Mouse (Mus musculus): ENCODE data around the gene Engase. TPM values are rescaled to one million over a fixed set of nuclear protein-coding genes. Genes with fewer than 3 reads are reported as not detected.
A peak's percentile ranks its signal among the peaks of the same experiment; 100 is the strongest.

Gene Engase
- polyA plus RNA-seq, 1 experiment from 2014 or later: 4.8 TPM

DNA sequence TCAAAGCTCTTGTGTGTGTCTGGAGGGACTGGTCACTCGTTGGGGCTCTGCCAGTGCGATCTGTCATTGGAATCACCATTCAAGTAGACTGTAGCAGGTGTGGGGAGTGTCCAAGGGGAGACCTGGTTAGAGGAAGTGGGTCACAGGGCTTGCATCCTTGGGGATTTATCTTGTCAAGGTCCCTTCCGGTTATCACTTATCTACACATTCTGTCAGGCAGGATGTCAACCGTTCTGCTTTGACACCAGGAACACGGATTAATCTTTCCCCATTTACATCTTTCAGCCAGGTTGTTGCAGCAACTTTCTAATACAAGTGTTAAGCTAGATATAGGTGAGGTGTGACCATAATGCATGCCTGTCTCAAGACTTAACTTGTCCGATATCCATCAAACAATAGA is 20.8 kb upstream of the Engase start:
- WGBS: 61% methylated on average over 6 of the region's 6 CpGs
- H3K4me2 ChIP-seq (ENCODE audit: low read length): no peak overlapping the region
- H3K4me1 ChIP-seq (ENCODE audit: control insufficient read depth in 2 of 2, insufficient read depth in 2 of 2, low read length in 2 of 2): peaks cover 3 to 10% of the 10 kb centered on the region in 2 experiments; a peak in 2 of 4 replicates
- H3K4me3 ChIP-seq (ENCODE audit: control insufficient read depth in 1 of 2, insufficient read depth in 1 of 2, low read depth in 1 of 2, low read length in 2 of 2): no peak overlapping the region
- no peaks in the 10 kb centered on the region for H3K27me3 ChIP-seq (ENCODE audit: control insufficient read depth, insufficient read depth, low read length)
- no peak overlapping the region for H3K9ac ChIP-seq (ENCODE audit: low read length)
- H3K27ac ChIP-seq (replicated peaks in 1 of 2; ENCODE audit: control insufficient read depth in 1 of 2, insufficient read depth in 1 of 2, low read depth in 2 of 2, low read length in 2 of 2): no peak overlapping the region
- ATAC-seq (ENCODE audit: insufficient number of reproducible peaks, insufficient read depth, low FRiP score, low read depth): no peak
- H3K36me3 ChIP-seq (ENCODE audit: control insufficient read depth, insufficient read depth, low read length): no peaks in the 10 kb centered on the region
- peaks cover 5% of the 10 kb centered on the region; the same call in 1 of the 2 replicates for H3K9me3 ChIP-seq (ENCODE audit: control insufficient read depth, low read length)

DNA sequence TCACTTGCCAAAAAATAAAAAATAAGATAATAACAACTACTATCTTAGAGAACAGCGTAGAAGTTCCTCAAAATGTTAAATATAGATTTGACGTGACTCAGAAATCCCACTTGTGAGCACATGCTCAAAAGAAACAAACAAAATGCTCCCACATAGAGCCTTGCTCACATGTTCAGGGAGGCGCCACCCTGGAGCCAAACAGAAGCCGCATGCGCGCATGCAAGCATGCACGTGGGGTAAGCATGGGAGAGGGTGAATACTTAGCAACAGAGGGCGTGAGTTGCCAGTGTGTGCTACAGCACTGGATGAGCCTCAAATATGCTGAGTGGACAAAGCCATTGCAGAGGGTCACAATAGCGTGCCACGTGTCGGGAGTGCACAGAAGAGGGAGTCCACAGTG is 19.7 kb upstream of the Engase start:
- Histone ChIP-seq H3K27me3 (ENCODE audit: control insufficient read depth, insufficient read depth, low read length) (no peaks in the 10 kb centered on the region), H3K36me3 (ENCODE audit: control insufficient read depth, insufficient read depth, low read length) (no peaks in the 10 kb centered on the region), H3K27ac (replicated peaks in 1 of 2; ENCODE audit: control insufficient read depth in 1 of 2, insufficient read depth in 1 of 2, low read depth in 2 of 2, low read length in 2 of 2) (no peak overlapping the region), H3K4me3 (ENCODE audit: control insufficient read depth in 1 of 2, insufficient read depth in 1 of 2, low read depth in 1 of 2, low read length in 2 of 2) (no peak overlapping the region), H3K4me1 (ENCODE audit: control insufficient read depth in 2 of 2, insufficient read depth in 2 of 2, low read length in 2 of 2) (peaks cover 3 to 10% of the 10 kb centered on the region in 2 experiments; a peak in 2 of 4 replicates), H3K9ac (ENCODE audit: low read length) (no peak overlapping the region), H3K9me3 (ENCODE audit: control insufficient read depth, low read length) (peaks cover 5% of the 10 kb centered on the region; the same call in 1 of the 2 replicates), H3K4me2 (ENCODE audit: low read length) (no peak overlapping the region)
- no peak for ATAC-seq (ENCODE audit: insufficient number of reproducible peaks, insufficient read depth, low FRiP score, low read depth)
- 73% methylated on average over 11 of the region's 11 CpGs for WGBS

DNA sequence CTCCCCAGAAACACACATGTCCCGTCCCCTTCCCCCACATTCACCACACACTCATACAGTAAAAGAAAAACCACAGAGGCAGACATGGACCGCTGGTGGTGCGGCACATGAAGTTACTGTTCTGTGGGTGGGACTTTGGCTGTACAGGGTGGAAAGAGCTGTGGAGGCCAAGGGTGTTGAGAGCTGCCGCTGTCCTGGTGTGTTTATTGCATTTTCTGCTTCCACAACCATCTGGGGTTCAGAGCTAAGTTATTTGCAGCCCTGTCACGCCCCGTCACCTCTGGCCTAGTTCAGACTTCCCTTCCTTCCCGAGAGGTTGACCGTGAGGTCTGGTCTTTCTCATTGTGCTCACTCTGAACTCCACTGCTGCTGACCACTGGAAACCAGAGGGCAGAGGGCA is 17.6 kb upstream of the Engase start:
- Histone ChIP-seq H3K4me3 (ENCODE audit: control insufficient read depth in 1 of 2, insufficient read depth in 1 of 2, low read depth in 1 of 2, low read length in 2 of 2) (no peak overlapping the region), H3K27me3 (ENCODE audit: control insufficient read depth, insufficient read depth, low read length) (no peaks in the 10 kb centered on the region), H3K9me3 (ENCODE audit: control insufficient read depth, low read length) (peaks cover 5% of the 10 kb centered on the region; the same call in 1 of the 2 replicates), H3K9ac (ENCODE audit: low read length) (no peak overlapping the region; the same call in 1 of the 2 replicates), H3K36me3 (ENCODE audit: control insufficient read depth, insufficient read depth, low read length) (no peaks in the 10 kb centered on the region), H3K4me1 (ENCODE audit: control insufficient read depth in 2 of 2, insufficient read depth in 2 of 2, low read length in 2 of 2) (peaks cover 3 to 10% of the 10 kb centered on the region in 2 experiments; a peak in 2 of 4 replicates), H3K4me2 (ENCODE audit: low read length) (peak overlapping the region; percentile 32), H3K27ac (replicated peaks in 1 of 2; ENCODE audit: control insufficient read depth in 1 of 2, insufficient read depth in 1 of 2, low read depth in 2 of 2, low read length in 2 of 2) (peak overlapping the region; percentile 33 to 39; a peak in 3 of 4 replicates)
- 0 out of 2 replicates have a peak, but pooled peaks have one; percentile 47 for ATAC-seq (ENCODE audit: insufficient number of reproducible peaks, insufficient read depth, low FRiP score, low read depth)
- WGBS: 17% methylated on average over 8 of the region's 8 CpGs

DNA sequence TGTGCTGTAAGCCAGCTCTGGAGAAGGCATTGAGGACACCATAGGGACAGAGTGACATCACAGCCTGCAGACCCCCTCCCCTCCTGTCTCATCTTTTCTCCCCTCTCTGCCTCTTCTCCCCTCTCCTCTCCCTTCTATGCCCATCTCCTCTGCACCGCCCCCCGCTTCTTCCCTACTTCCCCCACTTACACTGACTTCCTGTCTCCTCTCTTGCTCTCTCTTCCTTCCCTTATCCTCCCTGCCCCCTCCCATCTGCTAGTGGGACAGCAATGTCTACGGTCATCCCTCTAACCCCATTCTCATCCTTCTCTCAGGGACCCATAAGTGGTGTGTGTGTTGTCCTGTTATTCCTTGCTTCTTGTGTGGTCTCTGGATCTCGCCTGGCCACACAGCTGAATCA is 17.1 kb upstream of the Engase start:
- ATAC-seq (ENCODE audit: insufficient number of reproducible peaks, insufficient read depth, low FRiP score, low read depth): no peak
- Histone ChIP-seq H3K4me3 (ENCODE audit: control insufficient read depth in 1 of 2, insufficient read depth in 1 of 2, low read depth in 1 of 2, low read length in 2 of 2) (no peak overlapping the region), H3K27ac (replicated peaks in 1 of 2; ENCODE audit: control insufficient read depth in 1 of 2, insufficient read depth in 1 of 2, low read depth in 2 of 2, low read length in 2 of 2) (peak overlapping the region; percentile 33 to 39; a peak in 3 of 4 replicates), H3K9me3 (ENCODE audit: control insufficient read depth, low read length) (peaks cover 5% of the 10 kb centered on the region; the same call in 1 of the 2 replicates), H3K4me2 (ENCODE audit: low read length) (peak overlapping the region; percentile 32), H3K9ac (ENCODE audit: low read length) (no peak overlapping the region), H3K27me3 (ENCODE audit: control insufficient read depth, insufficient read depth, low read length) (no peaks in the 10 kb centered on the region), H3K36me3 (ENCODE audit: control insufficient read depth, insufficient read depth, low read length) (no peaks in the 10 kb centered on the region), H3K4me1 (ENCODE audit: control insufficient read depth in 2 of 2, insufficient read depth in 2 of 2, low read length in 2 of 2) (peaks cover 3 to 10% of the 10 kb centered on the region in 2 experiments; a peak in 2 of 4 replicates)
- WGBS: 57% methylated on average over 4 of the region's 4 CpGs

DNA sequence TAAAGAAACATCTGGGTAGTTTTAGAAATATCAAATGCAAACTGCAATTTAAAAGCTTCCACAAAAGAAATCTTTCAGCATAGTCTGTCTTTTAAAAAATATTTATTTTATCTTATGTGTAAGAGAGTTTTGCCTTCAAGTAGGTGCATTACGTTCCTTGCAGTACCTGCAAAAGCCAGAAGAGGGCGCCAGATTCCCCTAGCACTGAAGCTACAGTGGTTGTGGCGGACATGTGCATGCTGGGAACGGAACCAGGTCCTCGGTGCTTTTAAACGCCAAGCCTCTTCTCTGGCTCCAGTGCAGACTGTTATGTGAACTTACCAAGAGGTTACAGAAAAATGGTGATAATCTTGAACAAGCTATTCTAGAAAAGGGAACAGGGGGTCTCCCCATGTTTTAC is 16.3 kb upstream of the Engase start:
- Histone ChIP-seq H3K4me3 (ENCODE audit: control insufficient read depth in 1 of 2, insufficient read depth in 1 of 2, low read depth in 1 of 2, low read length in 2 of 2) (no peak overlapping the region), H3K9me3 (ENCODE audit: control insufficient read depth, low read length) (peaks cover 5% of the 10 kb centered on the region; the same call in 1 of the 2 replicates), H3K27ac (replicated peaks in 1 of 2; ENCODE audit: control insufficient read depth in 1 of 2, insufficient read depth in 1 of 2, low read depth in 2 of 2, low read length in 2 of 2) (no peak overlapping the region), H3K4me2 (ENCODE audit: low read length) (no peak overlapping the region), H3K36me3 (ENCODE audit: control insufficient read depth, insufficient read depth, low read length) (no peaks in the 10 kb centered on the region), H3K9ac (ENCODE audit: low read length) (no peak overlapping the region), H3K27me3 (ENCODE audit: control insufficient read depth, insufficient read depth, low read length) (no peaks in the 10 kb centered on the region), H3K4me1 (ENCODE audit: control insufficient read depth in 2 of 2, insufficient read depth in 2 of 2, low read length in 2 of 2) (peaks cover 3 to 10% of the 10 kb centered on the region in 2 experiments; a peak in 2 of 4 replicates)
- ATAC-seq (ENCODE audit: insufficient number of reproducible peaks, insufficient read depth, low FRiP score, low read depth): no peak
- 62% methylated on average over 6 of the region's 6 CpGs for WGBS

DNA sequence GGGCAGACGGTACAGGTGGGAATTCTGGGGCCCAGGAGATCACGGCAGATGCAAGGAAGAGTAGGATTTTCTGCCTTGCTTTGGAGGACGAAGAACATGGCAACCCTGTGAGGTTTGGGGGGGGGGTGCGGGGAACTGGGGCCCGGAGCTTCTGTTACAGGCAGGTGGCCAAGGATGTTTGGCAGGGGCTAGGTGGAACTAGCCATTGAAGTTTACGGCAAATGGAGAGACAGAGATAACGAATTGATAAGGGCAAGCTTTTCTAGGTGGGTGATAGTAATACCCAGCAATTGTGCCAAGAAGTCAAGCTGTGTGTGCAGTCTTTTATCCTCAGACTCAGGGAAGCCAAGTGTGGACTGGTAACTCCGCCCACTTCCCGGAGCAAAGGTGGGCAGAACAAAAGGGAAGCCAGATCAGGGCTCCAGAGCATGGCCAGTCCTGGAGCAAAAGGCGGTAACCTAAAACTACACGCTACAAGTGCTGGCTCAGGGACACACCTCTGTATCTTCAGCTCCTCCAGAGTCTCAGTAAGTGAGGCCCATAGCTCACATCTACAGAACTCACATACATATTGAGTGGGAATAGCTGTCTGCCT is 9.1 kb upstream of the Engase start:
- no peak overlapping the region for H3K4me3 ChIP-seq (ENCODE audit: control insufficient read depth in 1 of 2, insufficient read depth in 1 of 2, low read depth in 1 of 2, low read length in 2 of 2)
- no peak overlapping the region for H3K9ac ChIP-seq (ENCODE audit: low read length)
- 46% methylated on average over 11 of the region's 11 CpGs for WGBS
- no peak overlapping the region for H3K27ac ChIP-seq (replicated peaks in 1 of 2; ENCODE audit: control insufficient read depth in 1 of 2, insufficient read depth in 1 of 2, low read depth in 2 of 2, low read length in 2 of 2)
- H3K9me3 ChIP-seq (ENCODE audit: control insufficient read depth, low read length): no peaks in the 10 kb centered on the region
- no peaks in the 10 kb centered on the region for H3K27me3 ChIP-seq (ENCODE audit: control insufficient read depth, insufficient read depth, low read length)
- ATAC-seq (ENCODE audit: insufficient number of reproducible peaks, insufficient read depth, low FRiP score, low read depth): no peak
- H3K36me3 ChIP-seq (ENCODE audit: control insufficient read depth, insufficient read depth, low read length): no peaks in the 10 kb centered on the region
- H3K4me1 ChIP-seq (ENCODE audit: control insufficient read depth in 2 of 2, insufficient read depth in 2 of 2, low read length in 2 of 2): peaks cover 0 to 9% of the 10 kb centered on the region in 2 experiments; a peak in 2 of 4 replicates
- H3K4me2 ChIP-seq (ENCODE audit: low read length): no peak overlapping the region

DNA sequence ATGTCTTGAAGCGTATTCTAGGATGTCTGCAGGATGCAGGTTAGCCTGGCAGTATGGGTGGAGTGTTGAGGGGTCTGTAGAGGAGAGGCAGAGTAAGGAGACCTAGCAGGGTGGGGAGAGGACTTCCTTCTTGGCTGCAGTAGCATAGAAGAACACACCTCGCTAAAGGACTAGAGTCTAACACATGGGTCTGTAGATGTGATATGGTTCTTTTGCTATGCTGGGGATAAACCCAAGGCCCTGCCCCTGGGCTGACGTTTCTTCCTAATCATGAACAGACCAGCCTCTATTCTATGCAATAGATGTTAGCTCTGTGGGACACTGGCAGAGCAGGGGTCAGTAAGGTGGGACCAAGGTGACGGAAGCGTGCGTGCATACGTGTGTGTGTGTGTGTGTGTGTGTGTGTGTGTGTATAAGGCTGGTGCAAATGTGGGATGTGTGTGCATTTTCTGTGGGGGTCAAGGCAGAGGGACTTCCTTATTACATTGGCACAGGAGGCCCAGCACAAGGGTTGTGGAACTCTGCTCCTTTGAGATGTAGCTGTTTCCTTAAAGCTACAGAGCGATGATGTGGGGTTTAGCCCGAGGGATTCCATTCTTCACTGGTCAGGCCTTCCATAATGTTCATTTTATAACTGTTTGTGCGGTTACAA is 7.0 kb upstream of the Engase start:
- Histone ChIP-seq H3K27me3 (ENCODE audit: control insufficient read depth, insufficient read depth, low read length) (no peaks in the 10 kb centered on the region), H3K9ac (ENCODE audit: low read length) (no peak overlapping the region), H3K27ac (replicated peaks in 1 of 2; ENCODE audit: control insufficient read depth in 1 of 2, insufficient read depth in 1 of 2, low read depth in 2 of 2, low read length in 2 of 2) (no peak overlapping the region), H3K4me1 (ENCODE audit: control insufficient read depth in 2 of 2, insufficient read depth in 2 of 2, low read length in 2 of 2) (peaks cover 0 to 13% of the 10 kb centered on the region in 2 experiments; a peak in 2 of 4 replicates), H3K9me3 (ENCODE audit: control insufficient read depth, low read length) (no peaks in the 10 kb centered on the region), H3K4me2 (ENCODE audit: low read length) (no peak overlapping the region), H3K4me3 (ENCODE audit: control insufficient read depth in 1 of 2, insufficient read depth in 1 of 2, low read depth in 1 of 2, low read length in 2 of 2) (no peak overlapping the region), H3K36me3 (ENCODE audit: control insufficient read depth, insufficient read depth, low read length) (no peaks in the 10 kb centered on the region)
- ATAC-seq (ENCODE audit: insufficient number of reproducible peaks, insufficient read depth, low FRiP score, low read depth): no peak
- WGBS: 78% methylated on average over 10 of the region's 10 CpGs
